Mouse (Mus musculus) lung, postnatal 25 days (tissue): ENCODE data around the gene ccdc198.

Experiments used
- DNase-seq: peaks from one replicate; pipeline ENCODE4 v3.0.0; 2022; ENCODE audit warnings: low spot score

Gene ccdc198

DNA sequence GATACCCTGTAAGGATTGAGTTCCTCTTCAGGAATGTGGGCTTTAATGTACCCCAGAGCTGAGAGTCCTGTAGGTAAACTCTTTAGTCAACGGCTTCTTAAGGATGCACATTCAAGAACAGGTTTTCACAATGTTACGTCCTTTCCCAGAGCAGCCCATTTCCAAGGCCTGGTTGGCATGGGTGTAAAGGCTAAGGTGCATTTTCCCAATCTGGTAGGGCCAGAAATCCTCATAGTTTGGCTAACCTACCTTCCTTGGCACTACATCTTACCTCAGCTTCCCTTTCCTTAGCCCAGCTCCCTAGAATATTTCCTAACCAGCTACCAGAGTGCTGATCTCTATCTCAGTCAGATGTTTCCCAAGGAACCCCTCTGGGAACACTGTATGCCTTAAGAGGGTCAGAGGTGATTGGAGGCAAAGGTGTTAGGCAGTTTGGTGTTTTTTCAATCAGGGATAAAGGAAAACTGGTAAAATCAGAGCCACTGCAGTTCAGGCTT is 48.2 kb downstream of the ccdc198 start:
- DNase-seq: no peak

DNA sequence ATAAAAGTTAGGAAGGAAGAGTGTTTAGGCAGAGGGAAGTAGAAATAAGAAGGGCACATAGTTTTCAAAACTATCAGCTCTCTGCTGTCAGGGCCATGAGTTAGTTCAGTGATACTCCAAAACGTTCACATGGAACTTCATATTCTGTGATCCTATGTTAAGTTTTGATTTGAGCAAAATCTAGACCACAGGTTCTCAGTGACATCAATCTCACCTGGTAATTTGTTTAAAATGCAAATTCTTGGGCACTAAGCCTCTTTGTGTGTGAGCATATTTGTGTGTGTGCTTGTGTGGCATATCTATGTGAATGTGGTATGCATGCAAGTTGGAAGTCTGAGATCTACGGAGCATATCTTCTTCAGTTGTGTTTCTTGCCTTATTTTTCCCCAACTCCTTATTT is 59.0 kb downstream of the ccdc198 start:
- no peak for DNase-seq

DNA sequence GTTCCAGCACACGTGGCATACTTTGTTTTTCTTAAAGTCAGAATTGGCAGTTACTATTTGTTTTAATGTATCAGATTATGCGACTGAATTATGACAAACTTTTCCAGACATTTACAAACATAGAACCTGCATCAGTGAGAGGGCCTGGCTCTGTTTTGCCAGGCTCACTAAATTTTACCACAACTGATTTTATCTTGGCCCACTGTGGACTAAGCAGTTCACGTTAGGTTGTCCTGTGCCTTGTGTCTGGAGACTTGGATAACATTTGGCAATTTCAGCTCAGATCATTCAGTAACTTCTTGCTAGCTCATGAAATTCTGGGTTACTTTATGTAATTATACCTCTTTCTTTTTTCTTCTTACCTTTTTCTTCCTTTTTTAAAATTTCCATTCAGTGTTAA is 65.5 kb downstream of the ccdc198 start:
- DNase-seq: no peak

DNA sequence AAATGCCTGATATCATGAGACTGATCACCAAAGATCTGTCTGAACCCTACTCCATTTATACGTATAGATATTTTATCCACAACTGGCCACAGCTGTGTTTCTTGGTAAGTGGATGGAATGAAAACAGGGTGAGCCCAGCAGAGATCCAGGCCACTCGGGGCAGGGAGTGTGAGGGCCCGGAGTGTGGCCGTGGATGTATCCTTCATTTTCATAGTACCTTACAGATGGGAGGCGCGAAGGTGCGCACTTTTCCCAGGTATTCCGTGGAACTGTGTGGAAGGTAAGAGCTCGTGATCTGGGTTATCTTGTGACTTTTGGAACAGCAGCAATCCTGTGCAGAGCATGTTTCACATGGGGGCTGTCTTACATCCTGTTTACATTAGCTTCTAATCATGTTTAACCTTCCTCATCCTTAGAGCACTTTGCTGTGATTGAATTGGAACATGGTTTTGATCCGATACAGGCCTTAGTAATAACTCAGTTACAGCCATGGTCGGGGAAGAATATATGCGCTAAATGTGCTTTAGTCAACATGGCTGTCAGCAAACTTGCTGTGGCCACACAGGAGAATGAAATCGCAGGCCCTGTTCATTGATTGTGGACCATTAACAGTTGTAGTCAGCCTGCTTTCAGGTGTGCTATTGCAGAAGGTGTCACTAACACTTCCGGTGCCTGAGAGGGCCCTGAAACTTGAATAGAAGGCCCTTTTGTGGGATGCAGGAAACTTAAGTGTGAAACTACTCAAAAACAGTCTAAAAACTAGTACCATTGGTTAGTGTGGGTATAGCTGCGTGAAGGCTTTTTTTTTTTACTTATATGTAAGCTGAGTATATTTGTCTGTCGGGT is 71.8 kb downstream of the ccdc198 start:
- DNase-seq: no peak

GRCm38 (mm10) chr14:49172582-49172988 is 72.7 kb downstream of the ccdc198 start:
- DNase-seq: peak; percentile 33

DNA sequence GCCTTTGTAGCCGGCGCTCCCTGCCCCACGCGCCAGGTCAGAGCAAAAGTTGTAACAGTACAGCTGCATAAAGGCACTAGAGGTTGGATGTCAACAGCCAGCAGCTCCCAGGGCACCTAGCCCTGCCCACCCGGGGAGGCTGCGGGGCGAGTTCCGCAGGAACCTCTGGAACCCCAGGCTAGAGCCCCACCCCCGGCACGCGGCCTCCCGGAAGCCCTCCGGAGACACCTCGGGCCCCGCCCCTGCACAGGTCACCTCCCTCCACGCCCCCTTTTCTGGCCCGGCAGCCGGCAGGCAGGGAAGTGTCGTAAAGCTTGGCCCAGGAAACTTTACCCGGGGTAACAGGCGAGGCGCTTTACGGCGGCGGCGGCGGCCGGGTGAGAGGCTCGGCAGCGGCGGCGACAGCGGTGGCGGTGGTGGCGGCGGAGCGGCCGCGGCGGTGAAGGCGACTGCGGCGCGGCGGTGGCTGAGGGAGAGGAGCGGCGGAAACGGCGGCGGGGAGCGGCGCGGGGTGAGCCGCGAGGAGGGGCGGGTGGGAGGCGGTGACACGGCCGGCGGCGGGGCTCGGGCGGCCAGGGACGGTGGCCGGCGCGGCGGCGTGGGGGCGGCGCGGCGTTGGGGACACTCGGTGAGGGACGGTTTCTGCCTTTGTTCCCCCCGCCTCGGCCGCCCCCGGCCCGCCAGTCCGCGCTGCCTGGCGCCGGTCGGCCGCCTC is 73.2 kb downstream of the ccdc198 start, which contains the start of gene Naa30:
Gene Naa30 (plus strand): TSS at position 360 of the 715 bp plus-strand sequence.
- DNase-seq: peak; percentile 98

DNA sequence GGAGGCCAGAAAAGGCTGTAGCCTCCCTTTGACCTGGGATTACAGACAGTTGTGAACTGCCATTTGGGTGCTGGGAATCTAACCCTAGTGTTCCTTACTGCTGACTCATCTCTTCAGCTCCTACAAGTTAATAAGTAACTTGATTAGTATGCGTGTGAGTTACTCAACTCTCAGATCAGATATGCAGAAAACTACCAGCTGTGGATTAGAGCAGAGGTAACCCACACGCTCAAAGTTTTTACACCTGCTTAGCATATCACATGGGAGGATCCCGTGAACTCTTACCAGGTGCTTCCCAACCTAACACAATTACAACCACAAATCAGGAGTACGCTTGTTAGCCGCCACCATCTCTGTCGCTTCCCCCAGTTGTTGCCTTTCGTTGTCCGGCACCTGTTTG is 74.0 kb downstream of the ccdc198 start:
- no peak for DNase-seq
